Mouse (Mus musculus) intestine, embryonic 14.5 days (tissue): Measurements from ENCODE around the gene Ddi2. TPM values are rescaled to one million over a fixed set of nuclear protein-coding genes. Genes with fewer than 3 reads are reported as not detected.

Experiments used
- ATAC-seq: fragments of 200-750 bp; cut with Nextera tagmentation; replicated peaks from 2 replicates; pipeline ENCODE4 v1.8.0; 2017; ENCODE audit warnings: low read depth, moderate number of reproducible peaks, moderate TSS enrichment, moderate library complexity; ENCODE audit not compliant: low FRiP score, low TSS enrichment
- DNase-seq: peaks from one replicate; pipeline ENCODE4 v3.0.0-alpha.2; 2018; ENCODE audit warnings: low spot score
- H3K27ac ChIP-seq: fragments of 300-500 bp; sonication (generic); 2 replicates; pipeline ENCODE4 v1.5.1; 2014; ENCODE audit warnings: low read depth, mild to moderate bottlenecking, control low read depth
- H3K27me3 ChIP-seq: fragments of 300-500 bp; sonication (generic); replicated peaks from 2 replicates; pipeline ENCODE4 v1.6.1; 2014; ENCODE audit warnings: low read length, control low read depth; ENCODE audit not compliant: control insufficient read depth, insufficient read depth
- H3K36me3 ChIP-seq: fragments of 300-500 bp; sonication (generic); 2 replicates; pipeline ENCODE4 v1.6.1; 2014; ENCODE audit warnings: low read length, control low read depth; ENCODE audit not compliant: control insufficient read depth, insufficient read depth
- H3K4me1 ChIP-seq: fragments of 300-500 bp; sonication (generic); replicated peaks from 2 replicates; pipeline ENCODE4 v1.6.1; 2014; ENCODE audit warnings: low read length, control low read depth, mixed read lengths; ENCODE audit not compliant: control insufficient read depth, insufficient read depth
- H3K4me2 ChIP-seq: fragments of 300-500 bp; sonication (generic); 2 replicates; pipeline ENCODE4 v1.6.1; 2014; ENCODE audit warnings: low read length
- H3K4me3 ChIP-seq: fragments of 300-500 bp; sonication (generic); 2 replicates; pipeline ENCODE4 v1.5.1; 2014; ENCODE audit warnings: low read depth, low read length, control low read depth, mixed read lengths
- H3K9ac ChIP-seq: fragments of 300-500 bp; sonication (generic); 2 replicates; pipeline ENCODE4 v1.6.1; 2014; ENCODE audit warnings: mild to moderate bottlenecking, low read length
- H3K9me3 ChIP-seq: fragments of 300-500 bp; sonication (generic); 2 replicates; pipeline ENCODE4 v1.6.1; 2016; ENCODE audit warnings: low read length, control low read depth; ENCODE audit not compliant: control insufficient read depth
- WGBS: fragments of 180-500 bp; shearing (Covaris S2); extraction: QIAGEN DNeasy Blood & Tissue Kit; methylation state at CpG from one replicate; pipeline ENCODE4 v1.1.7; 2014; 5-methylcytosine and 5-hydroxymethylcytosine counted together
- polyA plus RNA-seq: library from polyadenylated mRNA; unstranded; fragments of >200 nt; fragmentation: Nextera tagmentation; extraction: Ambion mirVana; gene quantifications from 2 replicates; pipeline ENCODE4 v1.2.1, GENCODE M21; 2014

Gene Ddi2
- polyA plus RNA-seq, 1 experiment from 2014 or later = 19.5 TPM

DNA sequence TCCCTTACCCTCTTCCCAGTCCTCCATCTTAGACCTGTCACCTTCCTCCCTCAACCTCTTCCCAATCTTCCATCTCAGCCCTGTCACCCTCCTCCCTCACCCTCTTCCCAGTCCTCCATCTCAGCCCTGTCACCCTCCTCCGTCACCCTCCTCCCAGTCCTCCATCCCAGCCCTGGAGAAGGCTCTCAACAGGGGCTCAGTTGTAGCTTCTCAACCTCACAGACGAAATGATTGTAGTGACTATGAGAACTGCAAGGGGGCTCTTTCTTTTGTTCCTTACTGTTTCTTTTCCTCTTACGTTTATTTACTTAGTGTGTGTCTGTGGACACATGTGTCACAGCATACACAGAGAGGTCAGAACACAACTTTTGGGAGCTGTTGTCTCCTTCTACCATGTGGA lies 27.6 kb upstream of the Ddi2 start:
- Histone ChIP-seq H3K9ac (no peak overlapping the region), H3K36me3 (no peaks in the 10 kb centered on the region), H3K4me1 (peaks cover 7% of the 10 kb centered on the region; the same call in 1 of the 2 replicates), H3K27me3 (no peaks in the 10 kb centered on the region), H3K9me3 (no peaks in the 10 kb centered on the region), H3K27ac (no peak overlapping the region), H3K4me2 (no peak overlapping the region), H3K4me3 (no peak overlapping the region)
- 79% methylated on average over 3 of the region's 3 CpGs for WGBS
- no peak for ATAC-seq
- no peak for DNase-seq

DNA sequence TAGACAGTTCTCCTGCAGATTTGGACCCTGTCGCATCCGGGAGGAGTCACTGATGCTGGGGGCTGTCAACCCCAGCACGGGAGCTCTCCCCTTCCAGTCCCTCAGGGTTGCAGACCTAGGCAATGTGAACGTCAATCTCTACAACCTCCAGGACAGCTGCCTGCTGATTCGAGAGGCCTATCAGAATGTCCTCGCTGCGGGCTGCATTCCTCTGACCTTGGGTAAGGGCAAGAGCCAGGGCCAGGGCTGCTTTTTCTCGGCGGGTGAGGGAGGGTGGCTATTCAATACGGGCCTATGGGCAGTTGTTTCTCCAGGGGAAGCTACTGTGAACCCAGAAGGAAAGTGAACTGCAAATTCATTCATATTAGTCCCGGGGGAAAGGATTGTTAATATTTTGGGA lies 26.3 kb upstream of the Ddi2 start:
- ATAC-seq (no peak), DNase-seq (no peak)
- WGBS = 42% methylated on average over 11 of the region's 11 CpGs

DNA sequence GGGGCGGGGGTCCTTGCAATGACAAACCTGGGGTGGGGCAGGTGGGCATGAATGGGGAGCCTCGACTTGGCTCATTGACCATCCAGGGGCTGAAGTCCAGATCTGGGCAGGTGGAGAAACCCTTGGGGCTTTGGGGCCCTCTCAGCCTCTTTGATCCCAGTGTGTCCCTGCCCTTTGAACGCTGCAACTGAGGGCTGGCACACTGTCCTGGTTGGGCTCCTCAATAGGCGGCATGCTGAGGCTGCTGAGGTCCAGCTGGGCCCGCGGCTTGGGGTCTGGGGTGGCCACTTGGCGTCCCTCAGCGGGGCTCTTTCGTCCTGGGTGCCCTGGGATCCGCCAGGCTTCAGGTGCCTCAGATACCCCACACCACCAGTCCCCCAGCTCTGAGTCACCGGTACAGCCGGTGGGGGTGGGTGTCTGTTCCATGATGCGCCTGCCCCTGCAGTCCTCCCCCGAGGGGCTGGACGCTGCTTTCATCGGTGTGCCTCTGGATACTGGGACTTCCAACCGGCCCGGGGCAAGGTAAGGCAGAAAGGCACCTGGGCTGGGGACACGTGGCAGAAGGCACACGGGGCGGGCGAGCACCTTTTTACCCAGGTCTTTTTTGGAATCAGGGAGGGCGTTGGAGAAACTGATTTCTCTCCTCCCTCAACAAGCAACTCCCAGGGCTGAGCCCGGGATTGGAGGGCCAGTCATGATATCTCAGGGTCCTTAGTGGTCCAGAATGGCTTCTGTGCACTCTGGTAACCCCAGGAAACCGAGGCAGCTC lies 23.5 kb upstream of the Ddi2 start, which contains the start of gene Agmat:
Gene Agmat, plus strand, starts transcription at position 95 of the 769 bp plus-strand sequence.
- H3K27ac ChIP-seq = no peak within 1 kb of the TSS
- ATAC-seq (peak; percentile 37; the same call in 1 of the 2 replicates), DNase-seq (no peak)
- H3K36me3 ChIP-seq = no peaks in the 10 kb centered on the region
- no peaks in the 10 kb centered on the region for H3K9me3 ChIP-seq
- H3K27me3 ChIP-seq = no peaks in the 10 kb centered on the region
- H3K9ac ChIP-seq = no peak within 1 kb of the TSS
- 20% methylated on average over 25 of the region's 25 CpGs for WGBS
- peaks cover 3% of the 10 kb centered on the region; the same call in 1 of the 2 replicates for H3K4me1 ChIP-seq
- no peak within 1 kb of the TSS for H3K4me2 ChIP-seq
- no peak within 1 kb of the TSS for H3K4me3 ChIP-seq

More for the DNA sequence above, 26.3 kb upstream of the Ddi2 start:
- no peaks in the 10 kb centered on the region for H3K36me3 ChIP-seq
- H3K4me2 ChIP-seq = no peak overlapping the region
- peaks cover 7% of the 10 kb centered on the region; the same call in 1 of the 2 replicates for H3K4me1 ChIP-seq
- no peaks in the 10 kb centered on the region for H3K9me3 ChIP-seq
- H3K27ac ChIP-seq = no peak overlapping the region
- H3K27me3 ChIP-seq = no peaks in the 10 kb centered on the region
- H3K9ac ChIP-seq = no peak overlapping the region
- H3K4me3 ChIP-seq = no peak overlapping the region

DNA sequence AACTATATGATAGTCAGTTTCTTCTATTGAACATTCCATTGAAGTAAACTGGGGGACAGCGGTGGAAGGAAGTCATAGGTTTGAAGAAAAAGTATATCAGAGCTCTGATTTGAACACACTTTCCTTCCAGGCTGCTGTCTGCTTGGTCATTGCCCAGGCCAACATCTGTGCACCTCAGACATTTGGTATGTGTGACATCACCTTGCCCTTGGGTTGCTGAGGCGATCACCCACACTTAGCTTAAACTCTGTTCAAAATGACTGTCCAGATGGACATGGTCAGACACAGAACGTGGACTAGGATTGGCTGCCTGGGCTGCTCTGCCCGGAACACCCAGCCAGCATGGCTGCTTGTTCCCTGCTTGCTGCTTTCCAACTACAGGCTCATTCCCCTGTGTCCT lies 19.2 kb upstream of the Ddi2 start:
- Histone ChIP-seq H3K4me3 (no peak overlapping the region), H3K9ac (no peak overlapping the region), H3K36me3 (no peaks in the 10 kb centered on the region), H3K27ac (no peak overlapping the region), H3K27me3 (no peaks in the 10 kb centered on the region), H3K4me1 (no peaks in the 10 kb centered on the region), H3K9me3 (no peaks in the 10 kb centered on the region), H3K4me2 (no peak overlapping the region)
- no peak for ATAC-seq
- 87% methylated on average over 4 of the region's 4 CpGs for WGBS
- no peak for DNase-seq

DNA sequence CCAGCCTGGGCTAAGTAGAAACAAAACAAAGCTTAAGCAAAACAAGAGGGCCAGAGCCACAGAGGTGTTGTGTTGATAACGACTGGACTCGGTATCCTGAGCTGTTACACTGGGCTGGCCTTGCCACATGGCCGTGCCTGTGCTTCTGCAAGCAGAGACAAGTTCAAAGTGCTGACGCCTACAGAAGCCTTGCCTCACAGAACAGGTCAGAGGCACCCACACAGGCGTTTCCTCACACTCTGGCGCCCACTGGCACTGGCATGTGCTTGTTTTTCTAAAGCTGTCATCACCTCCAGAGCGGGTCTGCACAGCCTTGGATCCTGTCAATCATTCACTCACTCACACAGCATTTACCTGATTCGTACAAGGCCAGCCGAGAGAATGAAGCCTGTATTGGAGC lies 18.6 kb upstream of the Ddi2 start:
- ATAC-seq (peak; percentile 54), DNase-seq (no peak)
- Histone ChIP-seq H3K27ac (no peak overlapping the region), H3K27me3 (no peaks in the 10 kb centered on the region), H3K9ac (no peak overlapping the region), H3K4me2 (no peak overlapping the region), H3K9me3 (no peaks in the 10 kb centered on the region), H3K36me3 (no peaks in the 10 kb centered on the region), H3K4me3 (no peak overlapping the region), H3K4me1 (no peaks in the 10 kb centered on the region)
- 47% methylated on average over 9 of the region's 9 CpGs for WGBS

DNA sequence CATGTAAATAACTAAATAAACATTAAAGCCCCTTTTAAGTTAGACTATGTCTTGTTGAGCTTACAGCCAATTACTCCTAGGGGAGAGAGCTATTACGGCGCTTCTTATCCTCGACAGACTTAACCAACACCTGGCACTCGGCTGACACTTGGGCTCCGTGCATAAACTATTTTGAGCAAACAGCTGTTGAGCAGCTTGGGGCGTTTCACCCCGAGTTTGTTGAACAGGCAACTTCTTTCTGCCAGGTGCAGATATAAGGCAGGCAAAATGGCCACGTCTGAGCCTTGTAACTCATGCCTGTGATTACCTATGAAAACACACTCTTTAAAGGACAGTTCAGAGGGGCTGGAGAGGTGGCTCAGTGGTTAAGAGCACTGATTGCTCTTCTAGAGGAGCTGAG lies 14.8 kb upstream of the Ddi2 start:
- Histone ChIP-seq H3K27ac (no peak overlapping the region), H3K4me3 (no peak overlapping the region), H3K4me2 (no peak overlapping the region), H3K9me3 (no peaks in the 10 kb centered on the region), H3K36me3 (no peaks in the 10 kb centered on the region), H3K27me3 (no peaks in the 10 kb centered on the region), H3K4me1 (peaks cover 4% of the 10 kb centered on the region; the same call in 1 of the 2 replicates), H3K9ac (no peak overlapping the region)
- DNase-seq (no peak), ATAC-seq (no peak)
- 70% methylated on average over 8 of the region's 8 CpGs for WGBS

DNA sequence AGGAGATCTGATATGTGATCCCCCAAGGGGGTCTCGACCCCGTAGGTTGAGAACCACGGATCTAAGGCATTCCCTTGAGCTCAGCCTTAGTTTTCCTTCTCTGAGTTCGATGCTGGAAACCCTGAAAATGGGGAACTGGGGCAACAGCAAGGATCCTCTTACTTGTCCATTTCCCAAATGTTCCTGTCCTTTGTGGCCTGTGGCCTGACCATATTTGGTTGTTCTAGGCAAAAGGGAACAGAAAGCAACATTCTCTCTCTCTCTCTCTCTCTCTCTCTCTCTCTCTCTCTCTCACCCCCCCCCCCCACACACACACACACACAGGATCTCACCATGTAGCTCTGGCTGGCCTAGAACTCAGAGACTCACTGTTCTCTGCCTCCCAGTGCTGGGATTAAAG lies 13.6 kb upstream of the Ddi2 start:
- Histone ChIP-seq H3K4me1 (peaks cover 4% of the 10 kb centered on the region; the same call in 1 of the 2 replicates), H3K36me3 (no peaks in the 10 kb centered on the region), H3K27ac (no peak overlapping the region), H3K9ac (no peak overlapping the region), H3K27me3 (no peaks in the 10 kb centered on the region), H3K4me2 (no peak overlapping the region), H3K9me3 (no peaks in the 10 kb centered on the region), H3K4me3 (no peak overlapping the region)
- ATAC-seq (no peak), DNase-seq (no peak)
- WGBS = 70% methylated on average over 4 of the region's 4 CpGs

DNA sequence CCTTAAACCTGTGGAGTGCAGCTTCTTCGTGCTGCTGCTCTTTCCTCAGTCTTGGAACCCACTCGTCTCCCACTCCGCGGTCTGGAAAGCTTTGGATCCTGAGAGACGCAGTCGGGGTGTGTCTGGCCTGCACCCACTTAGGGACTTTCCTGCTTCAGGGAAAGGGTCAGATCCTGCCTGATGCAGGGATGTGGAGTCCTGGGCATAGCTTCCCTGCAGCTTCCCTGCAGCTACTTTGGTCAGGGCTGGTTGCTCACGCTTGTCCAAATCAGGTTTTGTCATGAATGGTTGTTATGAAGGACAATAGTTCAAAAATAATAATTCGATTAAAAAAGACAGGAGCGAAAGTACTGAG lies 12.0 kb upstream of the Ddi2 start:
- H3K9ac ChIP-seq = peak overlapping the region; percentile 27
- no peaks in the 10 kb centered on the region for H3K36me3 ChIP-seq
- peak overlapping the region; percentile 38 for H3K4me3 ChIP-seq
- H3K4me1 ChIP-seq = peaks cover 4% of the 10 kb centered on the region; the same call in 1 of the 2 replicates
- ATAC-seq (no peak), DNase-seq (no peak)
- H3K27me3 ChIP-seq = no peaks in the 10 kb centered on the region
- 25% methylated on average over 9 of the region's 9 CpGs for whole genome bisulfite sequencing
- H3K27ac ChIP-seq = peak overlapping the region; percentile 88
- peak overlapping the region; percentile 77 for H3K4me2 ChIP-seq
- no peaks in the 10 kb centered on the region for H3K9me3 ChIP-seq
